Mouse (Mus musculus): Measurements from ENCODE around the gene Rrm1. TPM values are rescaled to one million over a fixed set of nuclear protein-coding genes. Genes with fewer than 3 reads are reported as not detected.
"Not testable (repeated sequence)": the region's sequence is repeated elsewhere in the genome, so short reads cannot be mapped to it uniquely, and the experiment has no call there.

Rrm1 gene
- total RNA-seq, 2 experiments from 2014 or later, result 14.5 TPM

GRCm38 (mm10) chr7:102467566-102467965 lies 26.1 kb downstream of the Rrm1 start:
- DNase-seq (ENCODE audit: extremely low spot score in 1 of 2, low spot score in 2 of 2), result no peak
- intact Hi-C loops (cut with DNase I), result no loop called here

- intact Hi-C loops (cut with DNase I), result no loop called here
- DNase-seq (ENCODE audit: extremely low spot score in 1 of 2, low spot score in 2 of 2), result no peak
Observed at GRCm38 (mm10) chr7:102472675-102473074, 31.2 kb downstream of the Rrm1 start.

GRCm38 (mm10) chr7:102476601-102477000 lies 35.1 kb downstream of the Rrm1 start:
- DNase-seq (ENCODE audit: extremely low spot score in 1 of 2, low spot score in 2 of 2), result no peak
- intact Hi-C loops (cut with DNase I), result no loop called here

- no peak for DNase-seq (ENCODE audit: extremely low spot score in 1 of 2, low spot score in 2 of 2)
- intact Hi-C loops (cut with DNase I), result no loop called here
Observed at GRCm38 (mm10) chr7:102477377-102477776, 35.9 kb downstream of the Rrm1 start.

- intact Hi-C loops (cut with DNase I), result no loop called here
- no peak for DNase-seq (ENCODE audit: extremely low spot score in 1 of 2, low spot score in 2 of 2)
Observed at GRCm38 (mm10) chr7:102478425-102478824, 36.9 kb downstream of the Rrm1 start.

GRCm38 (mm10) chr7:102478926-102479325 lies 37.4 kb downstream of the Rrm1 start:
- intact Hi-C loops (cut with DNase I), result no loop called here
- no peak for DNase-seq (ENCODE audit: extremely low spot score in 1 of 2, low spot score in 2 of 2)

GRCm38 (mm10) chr7:102479368-102480078 lies 38.0 kb downstream of the Rrm1 start:
- intact Hi-C loops (cut with DNase I), result no loop called here

GRCm38 (mm10) chr7:102480821-102481220 lies 39.3 kb downstream of the Rrm1 start:
- no peak for DNase-seq (ENCODE audit: extremely low spot score in 1 of 2, low spot score in 2 of 2)
- intact Hi-C loops (cut with DNase I), result no loop called here

More at GRCm38 (mm10) chr7:102479368-102480078, 38.0 kb downstream of the Rrm1 start:
- DNase-seq (ENCODE audit: extremely low spot score in 1 of 2, low spot score in 2 of 2), result peak in 1 of 2 experiments; percentile 42

- intact Hi-C loops (cut with DNase I), result no loop called here
- DNase-seq (ENCODE audit: extremely low spot score in 1 of 2, low spot score in 2 of 2), result no peak
Observed at GRCm38 (mm10) chr7:102481579-102481978, 40.1 kb downstream of the Rrm1 start, which contains the start of gene Olfr543. Gene Olfr543, minus strand, starts transcription at chr7:102481679.

GRCm38 (mm10) chr7:102483665-102484064 lies 42.2 kb downstream of the Rrm1 start:
- no peak for DNase-seq (ENCODE audit: extremely low spot score in 1 of 2, low spot score in 2 of 2)
- intact Hi-C loops (cut with DNase I), result no loop called here

- DNase-seq (ENCODE audit: extremely low spot score in 1 of 2, low spot score in 2 of 2); intact Hi-C loops (cut with DNase I): not testable (repeated sequence)
Observed at GRCm38 (mm10) chr7:102484766-102485165, 43.3 kb downstream of the Rrm1 start.

- intact Hi-C loops (cut with DNase I), result no loop called here
- no peak for DNase-seq (ENCODE audit: extremely low spot score in 1 of 2, low spot score in 2 of 2)
Observed at GRCm38 (mm10) chr7:102486105-102486504, 44.6 kb downstream of the Rrm1 start.

- intact Hi-C loops (cut with DNase I), result no loop called here
- no peak for DNase-seq (ENCODE audit: extremely low spot score in 1 of 2, low spot score in 2 of 2)
Observed at GRCm38 (mm10) chr7:102488161-102488560, 46.7 kb downstream of the Rrm1 start, which contains the start of gene Olfr544. Gene Olfr544, minus strand, starts transcription at chr7:102488313.

GRCm38 (mm10) chr7:102494416-102494815 lies 52.9 kb downstream of the Rrm1 start:
- DNase-seq (ENCODE audit: extremely low spot score in 1 of 2, low spot score in 2 of 2); intact Hi-C loops (cut with DNase I): not testable (repeated sequence)

GRCm38 (mm10) chr7:102499473-102499872 lies 58.0 kb downstream of the Rrm1 start, which contains the start of gene Olfr545:
Gene Olfr545, minus strand, starts transcription at chr7:102499573.
- intact Hi-C loops (cut with DNase I), result no loop called here
- DNase-seq (ENCODE audit: extremely low spot score in 1 of 2, low spot score in 2 of 2), result no peak

- no peak for DNase-seq (ENCODE audit: extremely low spot score in 1 of 2, low spot score in 2 of 2)
- intact Hi-C loops (cut with DNase I), result no loop called here
Observed at GRCm38 (mm10) chr7:102501986-102502385, 60.5 kb downstream of the Rrm1 start.

- intact Hi-C loops (cut with DNase I), result loop anchor here (5.0 kb wide), 1 partner anchor 130 kb away; the partner anchor contains the start of gene Olfr554
- DNase-seq (ENCODE audit: extremely low spot score in 1 of 2, low spot score in 2 of 2), result peak; percentile 71 to 72
Observed at GRCm38 (mm10) chr7:102506848-102507247, 65.4 kb downstream of the Rrm1 start.

GRCm38 (mm10) chr7:102508066-102508465 lies 66.6 kb downstream of the Rrm1 start:
- no peak for DNase-seq (ENCODE audit: extremely low spot score in 1 of 2, low spot score in 2 of 2)
- intact Hi-C loops (cut with DNase I), result loop anchor here (5.0 kb wide), 1 partner anchor 129 kb away; the partner anchor contains the start of gene Olfr554

GRCm38 (mm10) chr7:102508666-102509065 lies 67.2 kb downstream of the Rrm1 start:
- DNase-seq (ENCODE audit: extremely low spot score in 1 of 2, low spot score in 2 of 2), result no peak
- intact Hi-C loops (cut with DNase I), result loop anchor here (5.0 kb wide), 1 partner anchor 129 kb away; the partner anchor contains the start of gene Olfr554

GRCm38 (mm10) chr7:102509726-102510125 lies 68.2 kb downstream of the Rrm1 start:
- intact Hi-C loops (cut with DNase I), result loop anchor here (5.0 to 10.0 kb wide), 5 partner anchors 128 to 1363 kb away; partner anchors contain the start of genes Olfr554, Olfr571, Olfr586 and Trim68
- no peak for DNase-seq (ENCODE audit: extremely low spot score in 1 of 2, low spot score in 2 of 2)
